Mouse (Mus musculus) kidney, adult 18-20 months (tissue): Measurements from ENCODE around the gene Cbarp.

Experiments
- DNase-seq: peaks from one replicate; pipeline ENCODE4 v3.0.0; 2021

The Cbarp gene

DNA sequence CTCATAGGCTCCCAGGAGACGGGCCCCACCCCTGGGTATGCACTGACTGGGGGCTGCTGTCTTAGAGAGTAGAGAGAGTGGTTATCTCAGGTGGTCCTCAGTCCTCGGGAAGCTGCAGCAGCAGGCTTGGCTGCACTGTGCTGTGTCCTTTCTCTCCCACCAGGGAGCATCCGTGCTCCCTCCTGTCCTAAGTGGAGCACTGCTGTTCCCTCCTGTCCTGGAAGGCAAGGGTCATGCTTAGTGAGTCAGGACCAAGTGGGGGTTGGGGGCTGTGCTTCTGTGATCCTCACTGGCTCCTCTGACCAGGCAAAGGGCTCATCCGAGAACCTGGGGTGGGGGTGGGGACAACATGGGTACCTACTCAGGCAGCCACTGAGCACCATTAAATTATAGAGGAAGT lies 51.5 kb downstream of the Cbarp start:
- DNase-seq: peak; percentile 36

DNA sequence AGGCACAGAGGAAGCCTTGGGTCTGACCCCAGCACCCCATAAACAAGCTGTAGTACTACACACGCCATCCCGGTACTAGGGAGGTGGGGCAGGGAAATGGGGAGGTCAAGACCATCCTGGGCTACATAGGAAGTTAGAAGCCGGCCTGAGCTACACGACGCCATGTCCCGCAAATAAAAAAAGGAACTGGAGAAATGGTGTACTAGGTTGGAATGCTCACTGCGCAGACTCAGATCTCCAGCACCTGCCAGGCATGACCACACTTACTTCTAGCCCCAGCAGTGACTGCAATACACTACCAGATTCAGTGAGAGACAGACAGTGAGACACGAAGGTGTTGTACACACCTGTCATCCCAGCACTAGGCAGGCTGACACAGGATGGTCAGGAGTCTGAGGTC lies 53.2 kb downstream of the Cbarp start:
- DNase-seq: no peak

DNA sequence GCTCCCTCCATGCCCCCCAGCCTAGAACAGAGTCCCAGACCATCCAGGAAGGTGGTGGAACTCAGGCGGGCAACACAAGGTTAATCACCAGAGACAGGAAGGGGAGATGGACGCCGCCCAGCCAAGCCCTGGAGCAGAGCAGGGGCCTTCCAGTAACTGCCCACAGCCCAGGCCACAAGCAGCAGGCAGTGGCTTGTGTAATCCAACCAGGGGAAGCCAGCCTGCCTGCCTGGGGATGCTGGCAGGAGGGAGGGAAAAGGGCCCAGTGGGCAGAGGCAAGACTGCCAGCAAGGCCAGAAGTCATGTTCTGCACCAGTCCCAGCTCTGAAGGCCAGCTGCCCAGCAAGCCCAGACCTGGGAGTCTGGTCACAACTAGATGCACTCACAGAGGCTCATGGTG lies 53.8 kb downstream of the Cbarp start:
- DNase-seq: no peak

DNA sequence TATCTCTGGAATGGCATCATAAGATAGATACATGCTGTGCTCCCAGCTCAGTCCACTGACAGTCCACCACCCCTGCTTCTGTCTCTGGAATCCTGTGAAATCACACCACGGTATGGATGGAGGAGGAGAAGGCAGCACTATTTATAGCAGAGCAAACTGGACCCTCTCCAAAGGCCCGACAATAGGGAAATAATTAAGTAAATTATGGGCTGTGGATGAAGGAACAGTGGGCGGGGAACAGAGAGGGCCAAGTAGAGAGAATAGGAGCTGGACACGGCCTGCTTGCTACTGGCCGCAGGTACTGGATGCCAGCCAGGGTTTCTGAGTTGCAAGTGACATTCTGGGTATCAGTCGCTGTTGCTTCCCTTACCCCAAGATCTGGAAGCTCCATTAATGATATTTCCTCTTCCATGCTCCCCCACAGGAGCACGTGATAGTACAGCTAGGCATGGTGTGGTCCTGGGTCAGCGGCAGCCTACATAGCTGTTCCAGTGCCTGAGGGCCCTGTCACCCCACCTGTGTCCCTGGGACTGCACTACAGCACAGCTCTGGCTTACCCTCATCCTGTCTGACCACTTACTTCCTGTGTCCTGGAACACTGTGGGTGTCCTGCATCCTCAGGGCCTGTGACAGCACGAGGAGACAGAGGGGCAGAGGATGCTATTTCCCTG lies 55.7 kb downstream of the Cbarp start:
- DNase-seq: peak; percentile 56

DNA sequence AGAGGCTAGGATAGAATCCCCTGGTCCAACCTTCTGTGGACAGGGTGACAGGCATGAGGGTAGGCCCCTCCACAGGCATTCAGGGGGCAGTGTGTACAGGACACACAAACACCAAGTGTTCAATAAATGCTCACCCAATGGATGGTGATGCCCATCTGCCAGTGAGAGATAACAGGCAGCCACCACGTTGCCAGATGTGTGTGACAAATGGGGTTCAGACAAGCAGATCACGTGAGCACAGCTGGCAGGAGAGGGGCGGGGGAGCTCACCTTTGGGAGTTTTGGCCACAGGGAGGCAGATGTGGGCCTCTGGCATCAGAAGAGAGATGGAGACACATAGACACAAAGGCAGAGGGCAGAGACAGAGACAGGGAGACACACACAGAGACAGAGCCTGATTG lies 59.6 kb downstream of the Cbarp start:
- no peak for DNase-seq
